Mouse (Mus musculus) heart, postnatal 0 days (tissue): ENCODE data around the gene Gm40193. TPM values are rescaled to one million over a fixed set of nuclear protein-coding genes. Genes with fewer than 3 reads are reported as not detected.
A peak's percentile ranks its signal among the peaks of the same experiment; 100 is the strongest.

Source experiments
- ATAC-seq: fragments of 200-750 bp; cut with Nextera tagmentation; 2 replicates; pipeline ENCODE4 v1.8.0; 2017; ENCODE audit warnings: low read depth, moderate number of reproducible peaks, moderate library complexity; ENCODE audit not compliant: insufficient read depth
- DNase-seq: peaks from one replicate; pipeline ENCODE4 v3.0.0-alpha.2; 2016; ENCODE audit warnings: low spot score
- H3K27ac ChIP-seq: fragments of 300-500 bp; sonication (generic); 2 replicates; pipeline ENCODE4 v1.5.1; 2014; ENCODE audit warnings: low read depth, mild to moderate bottlenecking
- H3K27me3 ChIP-seq: fragments of 300-500 bp; sonication (generic); 2 replicates; pipeline ENCODE4 v1.6.1; 2014; ENCODE audit warnings: low read length, mixed read lengths; ENCODE audit not compliant: control insufficient read depth, insufficient read depth
- H3K36me3 ChIP-seq: fragments of 300-500 bp; sonication (generic); replicated peaks from 2 replicates; pipeline ENCODE4 v1.6.1; 2014; ENCODE audit warnings: low read length, mixed read lengths; ENCODE audit not compliant: control insufficient read depth, insufficient read depth
- H3K4me1 ChIP-seq: fragments of 300-500 bp; sonication (generic); 2 replicates; pipeline ENCODE4 v1.6.1; 2014; ENCODE audit warnings: antibody characterized with exemption; ENCODE audit not compliant: control insufficient read depth, insufficient read depth
- H3K4me2 ChIP-seq: fragments of 300-500 bp; sonication (generic); 2 replicates; pipeline ENCODE4 v1.6.1; 2014; ENCODE audit warnings: low read depth, mild to moderate bottlenecking, low read length, moderate library complexity
- H3K4me3 ChIP-seq: fragments of 300-500 bp; sonication (generic); 2 replicates; pipeline ENCODE4 v1.5.1; 2014; ENCODE audit warnings: low read depth, low read length
- H3K9ac ChIP-seq: fragments of 300-500 bp; sonication (generic); replicated peaks from 2 replicates; pipeline ENCODE4 v1.6.1; 2014; ENCODE audit warnings: low read depth, low read length, mixed read lengths
- H3K9me3 ChIP-seq: fragments of 300-500 bp; sonication (generic); replicated peaks from 2 replicates; pipeline ENCODE4 v1.6.1; 2016; ENCODE audit warnings: low read length; ENCODE audit not compliant: control insufficient read depth
- CTCF ChIP-seq: IDR thresholded peaks from 2 replicates; pipeline ENCODE4 v1.5.1; 2016; ENCODE audit warnings: antibody characterized with exemption, control low read depth, low read depth
- EP300 ChIP-seq: IDR thresholded peaks from 2 replicates; pipeline ENCODE4 v1.6.1; 2016; ENCODE audit warnings: antibody characterized with exemption, low read depth
- WGBS: fragments of 180-500 bp; shearing (Covaris S2); extraction: QIAGEN DNeasy Blood & Tissue Kit; methylation state at CpG from one replicate; pipeline ENCODE4 v1.1.7; 2014; 5-methylcytosine and 5-hydroxymethylcytosine counted together
- polyA plus RNA-seq: library from polyadenylated mRNA; unstranded; fragments of >200 nt; fragmentation: Nextera tagmentation; extraction: Ambion mirVana; gene quantifications from 2 replicates; pipeline ENCODE4 v1.2.1, GENCODE M21; 2015
- total RNA-seq: library from RNA; depleted of rRNA; stranded (reverse); fragments of >200 nt; gene quantifications from 2 replicates; pipeline ENCODE4 v1.2.3, GENCODE M21; 2014; ENCODE audit warnings: low replicate concordance

Gm40193 gene
- total and polyA plus RNA-seq, 2 experiments from 2014 or later = not detected

DNA sequence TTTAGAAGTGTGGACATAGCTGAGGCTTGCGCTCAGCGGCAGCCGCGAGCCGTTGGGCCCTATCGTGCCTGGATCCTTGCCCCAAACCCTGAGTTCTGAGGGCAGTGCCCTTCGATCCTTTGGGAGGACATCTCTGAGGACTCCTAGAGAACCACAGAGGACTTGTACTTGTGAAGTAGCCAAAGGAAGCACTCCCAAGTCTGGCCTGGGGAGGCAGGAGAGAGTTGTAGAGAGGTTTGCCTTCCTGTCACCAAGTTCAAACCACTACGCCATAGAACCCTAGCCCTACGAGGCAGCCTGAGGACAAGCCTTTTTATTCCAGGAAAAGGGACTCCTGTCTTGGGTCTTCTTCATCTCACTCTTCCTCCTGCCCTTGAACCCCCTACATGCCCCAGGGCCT lies 24.8 kb upstream of the Gm40193 start:
- no peaks in the 10 kb centered on the region for H3K4me1 ChIP-seq
- H3K9me3 ChIP-seq = no peaks in the 10 kb centered on the region
- no peak overlapping the region for H3K9ac ChIP-seq
- H3K4me3 ChIP-seq = no peak overlapping the region
- no peak overlapping the region for H3K4me2 ChIP-seq
- TF ChIP-seq EP300 = no peak
- no peak for TF ChIP-seq CTCF
- WGBS = 85% methylated on average over 9 of the region's 9 CpGs
- H3K36me3 ChIP-seq = peaks cover 19% of the 10 kb centered on the region; the same call in 1 of the 2 replicates
- DNase-seq (no peak), ATAC-seq (no peak)
- H3K27ac ChIP-seq = no peak overlapping the region
- no peaks in the 10 kb centered on the region for H3K27me3 ChIP-seq

DNA sequence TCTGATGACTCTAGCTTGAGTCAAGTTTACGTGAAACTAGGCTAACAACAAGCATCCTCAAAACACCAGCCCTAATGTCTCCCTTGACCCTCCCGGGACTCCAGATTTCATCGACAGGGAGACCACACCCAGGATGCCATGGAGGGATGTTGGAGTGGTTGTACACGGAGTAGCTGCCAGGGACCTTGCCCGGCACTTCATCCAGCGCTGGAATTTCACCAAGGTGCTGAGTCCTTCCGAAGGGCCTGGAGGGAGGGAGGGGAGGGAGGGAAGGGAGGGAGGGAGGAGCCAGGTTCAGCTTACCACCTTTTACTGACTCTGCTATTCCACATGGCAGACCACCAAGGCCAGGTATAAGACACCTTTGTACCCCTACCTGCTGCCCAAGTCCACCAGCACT lies 21.2 kb upstream of the Gm40193 start:
- no peaks in the 10 kb centered on the region for H3K4me1 ChIP-seq
- no peaks in the 10 kb centered on the region for H3K27me3 ChIP-seq
- peaks cover 21% of the 10 kb centered on the region; the same call in 1 of the 2 replicates for H3K36me3 ChIP-seq
- WGBS = 46% methylated on average over 7 of the region's 7 CpGs
- no peaks in the 10 kb centered on the region for H3K9me3 ChIP-seq
- ATAC-seq = no peak
- no peak for DNase-seq
- H3K4me3 ChIP-seq = no peak overlapping the region
- no peak overlapping the region for H3K27ac ChIP-seq
- H3K9ac ChIP-seq = no peak overlapping the region
- TF ChIP-seq EP300 = no peak
- no peak for TF ChIP-seq CTCF
- H3K4me2 ChIP-seq = no peak overlapping the region

DNA sequence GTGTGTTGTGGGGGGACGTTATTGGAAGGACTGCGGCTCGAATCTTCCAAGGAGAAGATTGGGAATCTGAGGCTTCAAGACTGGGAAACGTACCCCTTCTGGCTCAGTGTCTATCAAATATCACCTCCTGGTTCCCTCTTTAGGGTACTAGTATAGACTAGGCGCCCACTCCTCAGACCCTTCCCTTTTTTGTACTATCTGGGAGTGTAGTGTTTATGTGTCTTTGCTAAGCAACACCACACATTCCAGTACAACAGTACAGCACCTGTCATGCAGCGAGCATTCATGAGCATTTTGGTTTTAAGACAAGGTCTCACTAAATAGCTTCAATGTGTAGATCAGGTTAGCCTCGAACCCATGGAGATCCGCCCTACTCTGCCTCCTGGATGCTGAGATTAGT lies 18.8 kb upstream of the Gm40193 start:
- ATAC-seq (no peak), DNase-seq (no peak)
- peaks cover 18% of the 10 kb centered on the region; the same call in 1 of the 2 replicates for H3K36me3 ChIP-seq
- H3K27me3 ChIP-seq = no peaks in the 10 kb centered on the region
- no peaks in the 10 kb centered on the region for H3K4me1 ChIP-seq
- H3K9me3 ChIP-seq = no peaks in the 10 kb centered on the region
- no peak overlapping the region for H3K4me2 ChIP-seq
- no peak for TF ChIP-seq EP300
- TF ChIP-seq CTCF = no peak
- 88% methylated on average over 8 of the region's 8 CpGs for WGBS
- H3K9ac ChIP-seq = no peak overlapping the region
- H3K27ac ChIP-seq = no peak overlapping the region
- no peak overlapping the region for H3K4me3 ChIP-seq

GRCm38 (mm10) chr11:70544496-70544895 lies 11.8 kb upstream of the Gm40193 start:
- H3K27ac ChIP-seq = no peak overlapping the region
- peak overlapping the region; percentile 21 for H3K4me2 ChIP-seq
- H3K36me3 ChIP-seq = 0 out of 2 replicates have a peak, but pooled peaks cover 6% of the 10 kb centered on the region
- WGBS = 37% methylated on average over 7 of the region's 7 CpGs
- H3K9me3 ChIP-seq = no peaks in the 10 kb centered on the region
- H3K4me1 ChIP-seq = peaks cover 8% of the 10 kb centered on the region
- ATAC-seq (no peak), DNase-seq (peak; percentile 55)
- TF ChIP-seq CTCF (no peak; the same call in 1 of the 2 replicates), EP300 (no peak)
- no peak overlapping the region for H3K9ac ChIP-seq
- H3K27me3 ChIP-seq = no peaks in the 10 kb centered on the region
- no peak overlapping the region for H3K4me3 ChIP-seq

GRCm38 (mm10) chr11:70541415-70541814 lies 8.7 kb upstream of the Gm40193 start:
- no peaks in the 10 kb centered on the region for H3K27me3 ChIP-seq
- H3K4me2 ChIP-seq = no peak overlapping the region
- H3K4me1 ChIP-seq = peaks cover 8% of the 10 kb centered on the region
- no peak overlapping the region for H3K4me3 ChIP-seq
- H3K9ac ChIP-seq = no peak overlapping the region
- DNase-seq (no peak), ATAC-seq (no peak)
- 0 out of 2 replicates have a peak, but pooled peaks cover 6% of the 10 kb centered on the region for H3K36me3 ChIP-seq
- H3K27ac ChIP-seq = no peak overlapping the region
- TF ChIP-seq CTCF (no peak), EP300 (no peak)
- no peaks in the 10 kb centered on the region for H3K9me3 ChIP-seq
- WGBS = 70% methylated on average over 5 of the region's 5 CpGs

DNA sequence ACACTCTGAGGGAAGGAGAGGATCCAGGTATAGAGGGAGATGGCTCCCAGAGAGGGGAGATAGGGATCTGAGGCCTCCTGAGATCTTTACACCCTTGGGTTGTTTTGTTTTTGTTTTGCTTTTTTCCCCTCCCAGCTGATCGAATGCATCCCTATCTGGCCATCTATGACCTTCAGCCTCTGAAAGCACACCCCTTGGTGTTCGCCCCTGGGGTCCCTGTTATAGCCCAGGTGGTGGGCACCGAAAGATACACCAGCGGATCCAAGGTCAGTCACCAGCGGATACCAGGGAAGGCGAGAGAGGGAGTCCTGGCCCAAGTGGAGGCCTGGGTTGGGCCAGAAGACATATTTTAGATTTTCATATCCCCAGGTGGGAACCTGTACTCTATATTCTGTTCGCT lies 8.2 kb upstream of the Gm40193 start:
- ATAC-seq = no peak
- H3K27me3 ChIP-seq = no peaks in the 10 kb centered on the region
- H3K4me1 ChIP-seq = peaks cover 8% of the 10 kb centered on the region
- H3K9me3 ChIP-seq = no peaks in the 10 kb centered on the region
- H3K36me3 ChIP-seq = 0 out of 2 replicates have a peak, but pooled peaks cover 6% of the 10 kb centered on the region
- H3K4me2 ChIP-seq = peak overlapping the region; percentile 71
- 81% methylated on average over 7 of the region's 7 CpGs for WGBS
- H3K27ac ChIP-seq = no peak overlapping the region
- H3K9ac ChIP-seq = no peak overlapping the region; the same call in 1 of the 2 replicates
- TF ChIP-seq EP300 = no peak
- no peak for TF ChIP-seq CTCF
- no peak for DNase-seq
- H3K4me3 ChIP-seq = peak overlapping the region; percentile 72
